Mouse (Mus musculus) intestine, embryonic 14.5 days (tissue): ENCODE data around the gene Ube2q2. TPM values are rescaled to one million over a fixed set of nuclear protein-coding genes. Genes with fewer than 3 reads are reported as not detected.
"Not testable (repeated sequence)": the region's sequence is repeated elsewhere in the genome, so short reads cannot be mapped to it uniquely, and the experiment has no call there.

Source experiments
- ATAC-seq: fragments of 200-750 bp; cut with Nextera tagmentation; replicated peaks from 2 replicates; pipeline ENCODE4 v1.8.0; 2017; ENCODE audit warnings: low read depth, moderate number of reproducible peaks, moderate TSS enrichment, moderate library complexity; ENCODE audit not compliant: low FRiP score, low TSS enrichment
- DNase-seq: peaks from one replicate; pipeline ENCODE4 v3.0.0-alpha.2; 2018; ENCODE audit warnings: low spot score
- H3K27ac ChIP-seq: fragments of 300-500 bp; sonication (generic); 2 replicates; pipeline ENCODE4 v1.5.1; 2014; ENCODE audit warnings: low read depth, mild to moderate bottlenecking, control low read depth
- H3K27me3 ChIP-seq: fragments of 300-500 bp; sonication (generic); replicated peaks from 2 replicates; pipeline ENCODE4 v1.6.1; 2014; ENCODE audit warnings: low read length, control low read depth; ENCODE audit not compliant: control insufficient read depth, insufficient read depth
- H3K36me3 ChIP-seq: fragments of 300-500 bp; sonication (generic); 2 replicates; pipeline ENCODE4 v1.6.1; 2014; ENCODE audit warnings: low read length, control low read depth; ENCODE audit not compliant: control insufficient read depth, insufficient read depth
- H3K4me1 ChIP-seq: fragments of 300-500 bp; sonication (generic); replicated peaks from 2 replicates; pipeline ENCODE4 v1.6.1; 2014; ENCODE audit warnings: low read length, control low read depth, mixed read lengths; ENCODE audit not compliant: control insufficient read depth, insufficient read depth
- H3K4me2 ChIP-seq: fragments of 300-500 bp; sonication (generic); 2 replicates; pipeline ENCODE4 v1.6.1; 2014; ENCODE audit warnings: low read length
- H3K4me3 ChIP-seq: fragments of 300-500 bp; sonication (generic); 2 replicates; pipeline ENCODE4 v1.5.1; 2014; ENCODE audit warnings: low read depth, low read length, control low read depth, mixed read lengths
- H3K9ac ChIP-seq: fragments of 300-500 bp; sonication (generic); 2 replicates; pipeline ENCODE4 v1.6.1; 2014; ENCODE audit warnings: mild to moderate bottlenecking, low read length
- H3K9me3 ChIP-seq: fragments of 300-500 bp; sonication (generic); 2 replicates; pipeline ENCODE4 v1.6.1; 2016; ENCODE audit warnings: low read length, control low read depth; ENCODE audit not compliant: control insufficient read depth
- WGBS: fragments of 180-500 bp; shearing (Covaris S2); extraction: QIAGEN DNeasy Blood & Tissue Kit; methylation state at CpG from one replicate; pipeline ENCODE4 v1.1.7; 2014; 5-methylcytosine and 5-hydroxymethylcytosine counted together
- polyA plus RNA-seq: library from polyadenylated mRNA; unstranded; fragments of >200 nt; fragmentation: Nextera tagmentation; extraction: Ambion mirVana; gene quantifications from 2 replicates; pipeline ENCODE4 v1.2.1, GENCODE M21; 2014

The Ube2q2 gene
- polyA plus RNA-seq, 1 experiment from 2014 or later: 33.8 TPM

GRCm38 (mm10) chr9:55252097-55252496, 103.4 kb downstream of the Ube2q2 start:
- H3K9ac ChIP-seq, H3K27me3 ChIP-seq, H3K4me2 ChIP-seq, H3K36me3 ChIP-seq, ATAC-seq, H3K9me3 ChIP-seq, H3K4me1 ChIP-seq, DNase-seq, H3K4me3 ChIP-seq, H3K27ac ChIP-seq: not testable (repeated sequence)
- 67% methylated on average over 2 of the region's 2 CpGs for WGBS

- WGBS: 53% methylated on average over 1 of the region's 1 CpGs
- Histone ChIP-seq H3K4me2 (no peak overlapping the region), H3K9ac (no peak overlapping the region), H3K27ac (no peak overlapping the region), H3K4me1 (no peaks in the 10 kb centered on the region), H3K36me3 (no peaks in the 10 kb centered on the region), H3K9me3 (no peaks in the 10 kb centered on the region), H3K4me3 (no peak overlapping the region), H3K27me3 (no peaks in the 10 kb centered on the region)
- no peak for DNase-seq
- ATAC-seq: no peak
Observed at GRCm38 (mm10) chr9:55253849-55254248, 105.2 kb downstream of the Ube2q2 start.

- WGBS: 92% methylated on average over 5 of the region's 5 CpGs
- H3K36me3 ChIP-seq: no peaks in the 10 kb centered on the region
- H3K4me1 ChIP-seq: no peaks in the 10 kb centered on the region
- DNase-seq (no peak), ATAC-seq (no peak)
- H3K9ac ChIP-seq: no peak overlapping the region
- no peak overlapping the region for H3K27ac ChIP-seq
- no peaks in the 10 kb centered on the region for H3K27me3 ChIP-seq
- H3K9me3 ChIP-seq: no peaks in the 10 kb centered on the region
- H3K4me2 ChIP-seq: no peak overlapping the region
- no peak overlapping the region for H3K4me3 ChIP-seq
Observed at GRCm38 (mm10) chr9:55255056-55255455, 106.4 kb downstream of the Ube2q2 start.

- H3K4me3 ChIP-seq: no peak overlapping the region
- DNase-seq: no peak
- H3K9me3 ChIP-seq: no peaks in the 10 kb centered on the region
- no peak overlapping the region for H3K27ac ChIP-seq
- no peaks in the 10 kb centered on the region for H3K4me1 ChIP-seq
- no peaks in the 10 kb centered on the region for H3K36me3 ChIP-seq
- no peak for ATAC-seq
- H3K4me2 ChIP-seq: no peak overlapping the region
- no peaks in the 10 kb centered on the region for H3K27me3 ChIP-seq
- H3K9ac ChIP-seq: no peak overlapping the region
- 69% methylated on average over 4 of the region's 4 CpGs for WGBS
Observed at GRCm38 (mm10) chr9:55255604-55256003, 107.0 kb downstream of the Ube2q2 start.

- Histone ChIP-seq H3K27ac (no peak overlapping the region), H3K9ac (no peak overlapping the region), H3K4me2 (no peak overlapping the region), H3K4me1 (no peaks in the 10 kb centered on the region), H3K4me3 (no peak overlapping the region), H3K27me3 (no peaks in the 10 kb centered on the region), H3K36me3 (no peaks in the 10 kb centered on the region), H3K9me3 (no peaks in the 10 kb centered on the region)
- DNase-seq (no peak), ATAC-seq (no peak)
- WGBS: 86% methylated on average over 2 of the region's 2 CpGs
Observed at GRCm38 (mm10) chr9:55257105-55257504, 108.5 kb downstream of the Ube2q2 start.

Other genes starting within 250 kb of the Ube2q2 start
- gene Hykk, start 231.6 kb upstream of the Ube2q2 start, polyA plus RNA-seq: 3.8 and 3.9 TPM in 2 replicates
- 285 and 292 TPM in 2 replicates for gene Psma4, start 198.1 kb upstream of the Ube2q2 start, polyA plus RNA-seq
- gene AY074887, start 197.9 kb upstream of the Ube2q2 start, polyA plus RNA-seq: 1.3 and 1.6 TPM in 2 replicates
- gene Chrna5, start 168.0 kb upstream of the Ube2q2 start, polyA plus RNA-seq: 4.5 and 5.3 TPM in 2 replicates
- gene Chrna3, start 122.3 kb upstream of the Ube2q2 start, polyA plus RNA-seq: 20.6 and 23.9 TPM in 2 replicates
- 11.9 and 12.0 TPM in 2 replicates for gene Chrnb4, start 100.1 kb upstream of the Ube2q2 start, polyA plus RNA-seq
- 57.5 and 63.0 TPM in 2 replicates for gene Fbxo22, start 60.1 kb downstream of the Ube2q2 start, polyA plus RNA-seq
- 1.3 and 1.5 TPM in 2 replicates for gene Nrg4, start 178.0 kb downstream of the Ube2q2 start, polyA plus RNA-seq
- gene Tmem266, start 178.1 kb downstream of the Ube2q2 start, polyA plus RNA-seq: 0.54 and 0.77 TPM in 2 replicates